Mouse (Mus musculus) E14TG2a.4 (cell line): ENCODE results near the gene Gm826.

Experiments used
- CTCF ChIP-seq: conservative IDR thresholded peaks from 2 replicates; pipeline ENCODE4 v1.5.1; 2014; ENCODE audit warnings: low read length
- NANOG ChIP-seq: IDR thresholded peaks from 2 replicates; pipeline ENCODE4 v1.6.1; 2014; ENCODE audit warnings: borderline replicate concordance, low read length, mixed read lengths

- TF ChIP-seq CTCF (no peak), NANOG (no peak)
Measured at GRCm38 (mm10) chr2:160340121-160340520, 6.2 kb upstream of the Gm826 start.
